Mouse (Mus musculus): Measurements from ENCODE around the gene Zfp113.
"Not testable (repeated sequence)": the region's sequence is repeated elsewhere in the genome, so short reads cannot be mapped to it uniquely, and the experiment has no call there.

The Zfp113 gene

GRCm38 (mm10) chr5:138137935-138138549, 17.5 kb downstream of the Zfp113 start:
- peak; percentile 81 for DNase-seq (ENCODE audit: low spot score)

GRCm38 (mm10) chr5:138137257-138137656, 18.3 kb downstream of the Zfp113 start:
- DNase-seq (ENCODE audit: low spot score), result no peak

GRCm38 (mm10) chr5:138132425-138133064, 23.0 kb downstream of the Zfp113 start:
- DNase-seq (ENCODE audit: low spot score), result no peak

- no peak for DNase-seq (ENCODE audit: low spot score)
Measured at GRCm38 (mm10) chr5:138118041-138118440, 37.5 kb downstream of the Zfp113 start.

GRCm38 (mm10) chr5:138117199-138118015, 38.1 kb downstream of the Zfp113 start:
- DNase-seq (ENCODE audit: low spot score), result peak; percentile 32

GRCm38 (mm10) chr5:138116255-138117198, 39.0 kb downstream of the Zfp113 start, which contains the start of gene Zscan21:
Gene Zscan21 (plus strand): TSS chr5:138116903.
- DNase-seq (ENCODE audit: low spot score), result peak; percentile 94

GRCm38 (mm10) chr5:138109847-138110396, 45.6 kb downstream of the Zfp113 start:
- not testable (repeated sequence) for DNase-seq (ENCODE audit: low spot score)

- DNase-seq (ENCODE audit: low spot score), result no peak
Measured at GRCm38 (mm10) chr5:138107130-138107529, 48.4 kb downstream of the Zfp113 start.

- DNase-seq (ENCODE audit: low spot score), result no peak
Measured at GRCm38 (mm10) chr5:138104976-138105375, 50.6 kb downstream of the Zfp113 start.

GRCm38 (mm10) chr5:138094474-138094873, 61.1 kb downstream of the Zfp113 start:
- DNase-seq (ENCODE audit: low spot score), result no peak

GRCm38 (mm10) chr5:138092771-138093170, 62.8 kb downstream of the Zfp113 start:
- DNase-seq (ENCODE audit: low spot score), result no peak

GRCm38 (mm10) chr5:138090737-138091136, 64.8 kb downstream of the Zfp113 start:
- no peak for DNase-seq (ENCODE audit: low spot score)

GRCm38 (mm10) chr5:138090271-138090670, 65.3 kb downstream of the Zfp113 start:
- peak; percentile 21 for DNase-seq (ENCODE audit: low spot score)

All from embryo, embryonic 10.5 days (tissue).